Mouse (Mus musculus): ENCODE data around the gene Ap2a1. TPM values are rescaled to one million over a fixed set of nuclear protein-coding genes. Genes with fewer than 3 reads are reported as not detected.

The Ap2a1 gene
- polyA plus RNA-seq, 1 experiment from 2014 or later = 128 TPM

GRCm38 (mm10) chr7:44867010-44867702 lies 62.1 kb downstream of the Ap2a1 start:
- ATAC-seq = no peak
- H3K4me3 ChIP-seq (ENCODE audit: low read length) = peak overlapping the region; percentile 71
- H3K9ac ChIP-seq (ENCODE audit: low read depth, low read length) = peak overlapping the region; percentile 89
- peak overlapping the region; percentile 57 for H3K27ac ChIP-seq (ENCODE audit: low read depth, low read length)
- H3K4me2 ChIP-seq (ENCODE audit: low read length) = peak overlapping the region; percentile 94
- 66% methylated on average over 19 of the region's 19 CpGs for WGBS
- peaks cover 31% of the 10 kb centered on the region for H3K36me3 ChIP-seq (ENCODE audit: control insufficient read depth, insufficient read depth, low read length)
- H3K4me1 ChIP-seq (ENCODE audit: control insufficient read depth, insufficient read depth, low read depth, low read length) = peaks cover 45% of the 10 kb centered on the region
- no peaks in the 10 kb centered on the region for H3K9me3 ChIP-seq (ENCODE audit: control insufficient read depth, low read length)
- H3K27me3 ChIP-seq (replicated peaks; ENCODE audit: control insufficient read depth, insufficient read depth, low read length) = no peaks in the 10 kb centered on the region

GRCm38 (mm10) chr7:44866276-44867009 lies 62.9 kb downstream of the Ap2a1 start:
- no peak for ATAC-seq
- H3K27ac ChIP-seq (ENCODE audit: low read depth, low read length) = peak overlapping the region; percentile 57
- peak overlapping the region; percentile 94 for H3K4me2 ChIP-seq (ENCODE audit: low read length)
- H3K9ac ChIP-seq (ENCODE audit: low read depth, low read length) = peak overlapping the region; percentile 89
- peak overlapping the region; percentile 11 for H3K4me3 ChIP-seq (ENCODE audit: low read length)
- WGBS = 42% methylated on average over 15 of the region's 15 CpGs
- H3K9me3 ChIP-seq (ENCODE audit: control insufficient read depth, low read length) = no peaks in the 10 kb centered on the region
- H3K4me1 ChIP-seq (ENCODE audit: control insufficient read depth, insufficient read depth, low read depth, low read length) = peaks cover 45% of the 10 kb centered on the region
- peaks cover 35% of the 10 kb centered on the region for H3K36me3 ChIP-seq (ENCODE audit: control insufficient read depth, insufficient read depth, low read length)
- H3K27me3 ChIP-seq (replicated peaks; ENCODE audit: control insufficient read depth, insufficient read depth, low read length) = no peaks in the 10 kb centered on the region

DNA sequence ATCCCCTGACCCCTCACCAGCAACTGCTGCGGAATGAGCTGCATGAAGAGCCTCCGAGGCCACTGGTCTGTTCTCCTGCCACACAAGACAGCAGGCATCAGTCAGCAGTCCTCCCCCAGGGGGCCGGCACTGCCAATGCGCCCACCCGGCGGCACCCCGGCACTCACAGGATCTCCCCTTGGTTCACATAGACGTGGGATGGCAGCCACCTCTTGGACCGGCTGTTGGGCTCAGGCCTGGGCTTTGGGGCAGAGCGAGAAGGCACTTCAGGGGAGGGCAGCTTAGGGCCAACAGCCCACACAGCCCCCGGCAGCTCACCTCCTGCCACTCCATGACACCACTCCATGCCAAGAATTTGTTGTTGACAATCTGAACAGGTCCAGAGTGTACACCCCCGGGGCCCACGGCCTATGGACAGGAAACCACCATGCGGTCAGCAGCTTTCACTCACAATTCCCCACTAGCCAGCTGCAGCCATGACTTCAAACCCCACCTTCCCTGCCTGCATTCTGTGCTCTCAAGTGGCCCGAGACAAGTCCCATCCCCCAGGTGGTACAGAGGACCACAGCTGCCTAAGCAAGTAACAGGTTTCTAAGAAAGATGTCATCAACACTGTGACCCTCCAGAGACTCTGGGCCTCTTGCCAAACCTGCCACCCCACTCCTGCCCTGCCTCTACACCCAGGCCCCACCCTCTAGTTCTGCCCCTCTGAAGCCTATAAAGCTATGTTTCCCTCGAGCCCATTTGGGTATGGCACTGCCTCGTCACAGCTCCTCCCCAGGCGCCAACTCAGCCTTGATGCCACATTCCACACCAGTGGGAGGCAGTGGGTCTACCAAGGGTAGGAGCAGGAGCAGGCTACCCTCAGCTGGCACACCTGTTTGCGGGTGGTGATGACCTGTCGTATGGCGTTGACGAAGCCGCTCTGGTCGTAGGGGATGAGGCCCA lies 64.4 kb downstream of the Ap2a1 start:
- peaks cover 46% of the 10 kb centered on the region for H3K4me1 ChIP-seq (ENCODE audit: control insufficient read depth, insufficient read depth, low read depth, low read length)

GRCm38 (mm10) chr7:44863982-44864494 lies 65.3 kb downstream of the Ap2a1 start:
- H3K4me1 ChIP-seq (ENCODE audit: control insufficient read depth, insufficient read depth, low read depth, low read length) = peaks cover 46% of the 10 kb centered on the region

More for the DNA sequence above, 64.4 kb downstream of the Ap2a1 start:
- H3K27ac ChIP-seq (ENCODE audit: low read depth, low read length) = peak overlapping the region; percentile 20; the same call in 1 of the 2 replicates
- 78% methylated on average over 23 of the region's 24 CpGs for WGBS
- peak overlapping the region; percentile 3; the same call in 1 of the 2 replicates for H3K9ac ChIP-seq (ENCODE audit: low read depth, low read length)
- ATAC-seq = no peak
- peaks cover 36% of the 10 kb centered on the region for H3K36me3 ChIP-seq (ENCODE audit: control insufficient read depth, insufficient read depth, low read length)
- no peaks in the 10 kb centered on the region for H3K9me3 ChIP-seq (ENCODE audit: control insufficient read depth, low read length)
- no peaks in the 10 kb centered on the region for H3K27me3 ChIP-seq (replicated peaks; ENCODE audit: control insufficient read depth, insufficient read depth, low read length)
- no peak overlapping the region for H3K4me3 ChIP-seq (ENCODE audit: low read length)
- H3K4me2 ChIP-seq (ENCODE audit: low read length) = no peak overlapping the region

GRCm38 (mm10) chr7:44863210-44863609 lies 66.1 kb downstream of the Ap2a1 start:
- Histone ChIP-seq H3K9ac (ENCODE audit: low read depth, low read length) (no peak overlapping the region), H3K36me3 (ENCODE audit: control insufficient read depth, insufficient read depth, low read length) (peaks cover 36% of the 10 kb centered on the region), H3K27me3 (replicated peaks; ENCODE audit: control insufficient read depth, insufficient read depth, low read length) (no peaks in the 10 kb centered on the region), H3K9me3 (ENCODE audit: control insufficient read depth, low read length) (no peaks in the 10 kb centered on the region), H3K4me1 (ENCODE audit: control insufficient read depth, insufficient read depth, low read depth, low read length) (peaks cover 47% of the 10 kb centered on the region), H3K4me2 (ENCODE audit: low read length) (no peak overlapping the region), H3K27ac (ENCODE audit: low read depth, low read length) (no peak overlapping the region), H3K4me3 (ENCODE audit: low read length) (no peak overlapping the region)
- WGBS = 88% methylated on average over 14 of the region's 14 CpGs
- no peak for ATAC-seq

More at GRCm38 (mm10) chr7:44863982-44864494, 65.3 kb downstream of the Ap2a1 start:
- H3K4me3 ChIP-seq (ENCODE audit: low read length) = no peak overlapping the region
- no peak overlapping the region for H3K27ac ChIP-seq (ENCODE audit: low read depth, low read length)
- WGBS = 85% methylated on average over 11 of the region's 11 CpGs
- no peak overlapping the region for H3K4me2 ChIP-seq (ENCODE audit: low read length)
- no peaks in the 10 kb centered on the region for H3K9me3 ChIP-seq (ENCODE audit: control insufficient read depth, low read length)
- peaks cover 36% of the 10 kb centered on the region for H3K36me3 ChIP-seq (ENCODE audit: control insufficient read depth, insufficient read depth, low read length)
- H3K9ac ChIP-seq (ENCODE audit: low read depth, low read length) = no peak overlapping the region; the same call in 1 of the 2 replicates
- no peaks in the 10 kb centered on the region for H3K27me3 ChIP-seq (replicated peaks; ENCODE audit: control insufficient read depth, insufficient read depth, low read length)
- ATAC-seq = no peak

DNA sequence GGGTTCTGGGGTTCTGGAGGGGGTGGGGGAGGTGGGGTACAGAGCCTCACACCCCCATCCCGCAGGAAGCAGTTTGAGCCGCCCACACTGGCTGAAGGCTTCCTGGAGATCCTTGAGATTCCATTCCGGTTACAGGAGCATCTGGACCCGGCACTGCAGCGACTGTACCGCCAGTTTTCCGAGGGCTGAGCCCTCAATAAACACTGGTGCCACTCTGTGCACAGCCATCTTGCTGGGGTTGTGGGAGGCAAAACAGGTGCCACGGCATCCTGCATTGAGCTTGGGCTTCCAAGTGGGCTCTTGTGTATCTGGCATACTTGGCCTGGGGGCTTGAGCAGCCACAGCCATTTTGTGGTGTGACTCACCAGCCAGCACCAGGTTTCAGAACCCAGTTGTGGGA lies 66.9 kb downstream of the Ap2a1 start:
- peaks cover 36% of the 10 kb centered on the region for H3K36me3 ChIP-seq (ENCODE audit: control insufficient read depth, insufficient read depth, low read length)
- H3K4me1 ChIP-seq (ENCODE audit: control insufficient read depth, insufficient read depth, low read depth, low read length) = peaks cover 44% of the 10 kb centered on the region
- 89% methylated on average over 8 of the region's 8 CpGs for WGBS

DNA sequence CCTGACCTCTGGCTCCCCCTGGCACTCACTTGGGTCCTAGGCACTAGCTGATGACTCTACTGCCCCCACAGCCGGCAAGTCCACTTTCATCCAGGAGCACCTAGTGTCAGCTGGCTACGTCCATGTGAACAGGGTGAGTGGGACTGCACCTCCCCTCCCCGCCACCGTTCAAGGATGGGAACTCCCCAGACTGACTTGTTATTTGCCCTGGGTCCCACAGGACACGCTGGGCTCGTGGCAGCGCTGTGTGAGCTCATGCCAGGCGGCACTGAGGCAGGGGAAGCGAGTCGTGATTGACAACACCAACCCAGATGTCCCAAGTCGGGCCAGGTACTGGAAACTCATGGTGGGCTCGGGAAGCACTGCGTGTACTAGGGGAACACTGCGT lies 67.9 kb downstream of the Ap2a1 start:
- WGBS = 78% methylated on average over 14 of the region's 14 CpGs
- no peak for ATAC-seq
- no peak overlapping the region for H3K9ac ChIP-seq (ENCODE audit: low read depth, low read length)

More for the DNA sequence above, 66.9 kb downstream of the Ap2a1 start:
- H3K27ac ChIP-seq (ENCODE audit: low read depth, low read length) = no peak overlapping the region
- H3K9ac ChIP-seq (ENCODE audit: low read depth, low read length) = no peak overlapping the region
- H3K9me3 ChIP-seq (ENCODE audit: control insufficient read depth, low read length) = no peaks in the 10 kb centered on the region
- no peak for ATAC-seq
- no peak overlapping the region for H3K4me3 ChIP-seq (ENCODE audit: low read length)
- no peaks in the 10 kb centered on the region for H3K27me3 ChIP-seq (replicated peaks; ENCODE audit: control insufficient read depth, insufficient read depth, low read length)
- no peak overlapping the region for H3K4me2 ChIP-seq (ENCODE audit: low read length)

GRCm38 (mm10) chr7:44860576-44861428 lies 68.5 kb downstream of the Ap2a1 start:
- peaks cover 33% of the 10 kb centered on the region for H3K4me1 ChIP-seq (ENCODE audit: control insufficient read depth, insufficient read depth, low read depth, low read length)
- WGBS = 60% methylated on average over 22 of the region's 22 CpGs
- peak; percentile 35; the same call in 1 of the 2 replicates for ATAC-seq
- H3K27ac ChIP-seq (ENCODE audit: low read depth, low read length) = 0 out of 2 replicates have a peak overlapping the region, but pooled peaks have one; percentile 23
- H3K27me3 ChIP-seq (replicated peaks; ENCODE audit: control insufficient read depth, insufficient read depth, low read length) = no peaks in the 10 kb centered on the region
- no peak overlapping the region for H3K4me2 ChIP-seq (ENCODE audit: low read length)
- H3K4me3 ChIP-seq (ENCODE audit: low read length) = no peak overlapping the region
- no peaks in the 10 kb centered on the region for H3K9me3 ChIP-seq (ENCODE audit: control insufficient read depth, low read length)
- peak overlapping the region; percentile 43 for H3K9ac ChIP-seq (ENCODE audit: low read depth, low read length)
- peaks cover 36% of the 10 kb centered on the region for H3K36me3 ChIP-seq (ENCODE audit: control insufficient read depth, insufficient read depth, low read length)

More for the DNA sequence above, 67.9 kb downstream of the Ap2a1 start:
- Histone ChIP-seq H3K36me3 (ENCODE audit: control insufficient read depth, insufficient read depth, low read length) (peaks cover 36% of the 10 kb centered on the region), H3K4me3 (ENCODE audit: low read length) (no peak overlapping the region), H3K4me2 (ENCODE audit: low read length) (no peak overlapping the region), H3K9me3 (ENCODE audit: control insufficient read depth, low read length) (no peaks in the 10 kb centered on the region), H3K4me1 (ENCODE audit: control insufficient read depth, insufficient read depth, low read depth, low read length) (peaks cover 37% of the 10 kb centered on the region), H3K27me3 (replicated peaks; ENCODE audit: control insufficient read depth, insufficient read depth, low read length) (no peaks in the 10 kb centered on the region), H3K27ac (ENCODE audit: low read depth, low read length) (no peak overlapping the region)
